Mouse (Mus musculus): Measurements from ENCODE around the gene Vps13d. TPM values are rescaled to one million over a fixed set of nuclear protein-coding genes. Genes with fewer than 3 reads are reported as not detected.

The Vps13d gene
- polyA plus RNA-seq, 1 experiment from 2014 or later: 14.7 TPM

- H3K4me1 ChIP-seq (replicated peaks; ENCODE audit: insufficient read depth, low read length): no peaks in the 10 kb centered on the region
- no peaks in the 10 kb centered on the region for H3K9me3 ChIP-seq (replicated peaks; ENCODE audit: low read length)
- no peak for ATAC-seq (replicated peaks; ENCODE audit: low FRiP score, low read depth)
- no peaks in the 10 kb centered on the region for H3K27me3 ChIP-seq (ENCODE audit: insufficient read depth, low read length)
- H3K27ac ChIP-seq: no peak overlapping the region
- no peaks in the 10 kb centered on the region for H3K36me3 ChIP-seq (ENCODE audit: insufficient read depth, low read length)
- no peak overlapping the region for H3K4me3 ChIP-seq (replicated peaks; ENCODE audit: low read depth, low read length)
- TF ChIP-seq CTCF (IDR thresholded peaks at IDR 0.05; ENCODE audit: low read depth): no peak
- no peak for DNase-seq (ENCODE audit: low spot score)
- 54% methylated on average over 3 of the region's 3 CpGs for WGBS
- H3K9ac ChIP-seq (ENCODE audit: low read depth, low read length): no peak overlapping the region
- H3K4me2 ChIP-seq (ENCODE audit: low read length): no peak overlapping the region
Measured at GRCm38 (mm10) chr4:145233487-145234228, 38.9 kb upstream of the Vps13d start.

DNA sequence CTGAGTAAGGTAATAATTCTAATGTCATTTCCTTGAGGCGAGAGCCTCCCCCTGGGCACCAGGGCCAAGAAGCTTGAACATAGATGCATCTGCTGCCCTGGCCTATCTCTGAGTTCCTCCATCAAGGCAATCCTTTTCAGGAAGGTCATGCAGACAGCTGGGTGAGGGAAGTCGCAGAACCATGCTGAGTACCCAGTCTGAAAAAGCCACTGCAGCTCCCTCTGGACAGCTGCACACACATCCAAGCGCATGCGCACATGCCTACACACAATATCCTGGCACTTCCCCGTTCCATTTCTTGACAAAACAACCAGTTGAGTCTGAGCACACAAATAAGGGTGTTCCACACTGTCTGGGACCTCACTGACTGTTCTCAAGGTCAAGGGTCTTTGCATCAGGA lies 36.9 kb upstream of the Vps13d start:
- no peak for ATAC-seq (replicated peaks; ENCODE audit: low FRiP score, low read depth)
- 88% methylated on average over 5 of the region's 5 CpGs for WGBS
- Histone ChIP-seq H3K36me3 (ENCODE audit: insufficient read depth, low read length) (no peaks in the 10 kb centered on the region), H3K9ac (ENCODE audit: low read depth, low read length) (no peak overlapping the region), H3K27ac (no peak overlapping the region), H3K4me3 (replicated peaks; ENCODE audit: low read depth, low read length) (no peak overlapping the region), H3K9me3 (replicated peaks; ENCODE audit: low read length) (no peaks in the 10 kb centered on the region), H3K27me3 (ENCODE audit: insufficient read depth, low read length) (no peaks in the 10 kb centered on the region), H3K4me2 (ENCODE audit: low read length) (no peak overlapping the region), H3K4me1 (replicated peaks; ENCODE audit: insufficient read depth, low read length) (no peaks in the 10 kb centered on the region)
- DNase-seq (ENCODE audit: low spot score): no peak
- no peak for TF ChIP-seq CTCF (IDR thresholded peaks at IDR 0.05; ENCODE audit: low read depth)

DNA sequence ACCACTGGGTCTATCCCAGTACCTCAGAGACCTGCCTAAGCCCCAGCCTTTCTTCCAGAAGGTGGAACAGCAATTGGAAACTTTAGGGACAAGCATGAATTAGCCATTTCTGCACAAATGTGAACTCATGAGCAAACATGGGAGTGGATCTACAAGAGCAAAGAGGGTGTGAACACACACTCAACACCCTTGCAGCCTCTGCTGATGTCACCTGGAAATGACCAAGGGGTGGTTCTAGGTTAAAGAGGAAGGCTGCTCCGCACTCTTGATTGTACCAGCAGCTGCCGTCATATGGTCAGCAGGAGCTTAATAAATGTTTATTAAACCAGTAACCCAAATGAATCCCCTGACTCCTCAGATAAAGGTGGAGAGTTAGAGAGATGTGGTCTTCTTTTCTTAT lies 35.8 kb upstream of the Vps13d start:
- Histone ChIP-seq H3K27ac (no peak overlapping the region), H3K27me3 (ENCODE audit: insufficient read depth, low read length) (no peaks in the 10 kb centered on the region), H3K4me1 (replicated peaks; ENCODE audit: insufficient read depth, low read length) (no peaks in the 10 kb centered on the region), H3K4me2 (ENCODE audit: low read length) (no peak overlapping the region), H3K9me3 (replicated peaks; ENCODE audit: low read length) (no peaks in the 10 kb centered on the region), H3K36me3 (ENCODE audit: insufficient read depth, low read length) (no peaks in the 10 kb centered on the region), H3K9ac (ENCODE audit: low read depth, low read length) (no peak overlapping the region), H3K4me3 (replicated peaks; ENCODE audit: low read depth, low read length) (no peak overlapping the region)
- DNase-seq (ENCODE audit: low spot score) (no peak), ATAC-seq (replicated peaks; ENCODE audit: low FRiP score, low read depth) (no peak)
- WGBS: 91% methylated on average over 2 of the region's 2 CpGs
- TF ChIP-seq CTCF (IDR thresholded peaks at IDR 0.05; ENCODE audit: low read depth): no peak

DNA sequence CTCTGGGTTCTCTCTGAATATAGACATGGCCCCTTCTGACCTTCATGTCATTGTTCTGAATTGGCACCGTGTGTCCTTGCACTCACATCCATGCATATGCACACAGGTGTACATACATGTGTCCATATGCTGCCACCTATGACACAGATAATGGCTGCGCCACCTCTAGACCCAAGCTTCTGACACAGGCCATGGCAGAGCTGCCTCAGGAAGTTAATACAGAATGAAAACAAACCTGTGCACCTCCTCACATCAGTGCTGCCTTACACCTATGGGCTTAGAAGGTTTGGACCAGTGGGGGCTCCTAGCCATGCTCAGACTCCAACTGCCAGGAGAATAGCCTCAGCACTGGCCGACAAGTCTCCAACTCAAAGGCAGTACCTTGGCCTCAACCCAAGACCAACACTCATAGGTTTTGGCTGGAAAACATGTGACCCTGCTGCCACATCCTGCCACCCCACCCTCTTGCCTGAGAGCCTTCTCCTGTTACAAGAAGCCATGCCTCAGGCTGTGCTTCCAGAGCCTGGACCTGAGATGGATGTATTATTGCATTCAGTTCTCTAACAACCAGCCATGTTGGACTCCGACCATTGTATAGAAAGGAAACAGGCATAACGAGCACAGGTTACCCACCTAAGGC lies 34.8 kb upstream of the Vps13d start:
- 88% methylated on average over 5 of the region's 5 CpGs for WGBS

GRCm38 (mm10) chr4:145229051-145229450 lies 34.2 kb upstream of the Vps13d start:
- no peak for TF ChIP-seq CTCF (IDR thresholded peaks at IDR 0.05; ENCODE audit: low read depth)
- ATAC-seq (replicated peaks; ENCODE audit: low FRiP score, low read depth): no peak

More for the DNA sequence above, 34.8 kb upstream of the Vps13d start:
- no peaks in the 10 kb centered on the region for H3K4me1 ChIP-seq (replicated peaks; ENCODE audit: insufficient read depth, low read length)
- no peak overlapping the region for H3K4me2 ChIP-seq (ENCODE audit: low read length)
- H3K36me3 ChIP-seq (ENCODE audit: insufficient read depth, low read length): no peaks in the 10 kb centered on the region
- no peaks in the 10 kb centered on the region for H3K27me3 ChIP-seq (ENCODE audit: insufficient read depth, low read length)
- ATAC-seq (replicated peaks; ENCODE audit: low FRiP score, low read depth) (0 out of 2 replicates have a peak, but pooled peaks have one; percentile 29), DNase-seq (ENCODE audit: low spot score) (no peak)
- no peak overlapping the region for H3K9ac ChIP-seq (ENCODE audit: low read depth, low read length)
- no peak overlapping the region for H3K4me3 ChIP-seq (replicated peaks; ENCODE audit: low read depth, low read length)
- no peak overlapping the region for H3K27ac ChIP-seq
- TF ChIP-seq CTCF (IDR thresholded peaks at IDR 0.05; ENCODE audit: low read depth): no peak
- H3K9me3 ChIP-seq (replicated peaks; ENCODE audit: low read length): no peaks in the 10 kb centered on the region

DNA sequence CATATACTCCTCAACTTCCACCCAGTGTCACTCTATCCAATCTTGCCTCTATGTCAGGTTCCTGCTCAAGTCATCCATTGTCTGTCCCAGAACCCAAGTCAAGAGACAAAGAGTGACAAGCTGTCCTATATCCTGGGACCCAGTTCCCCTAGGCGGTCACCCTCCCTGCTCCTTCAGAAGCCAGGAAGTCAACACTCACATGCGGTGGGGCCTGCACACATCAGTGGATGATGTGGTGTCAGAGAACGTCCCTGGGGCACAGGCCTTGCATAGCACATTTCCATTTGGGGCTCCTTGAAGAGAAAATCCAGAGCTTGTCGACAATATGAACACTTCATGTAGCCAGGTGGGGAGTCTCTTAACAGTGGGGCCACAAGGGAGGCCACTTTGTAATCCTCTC lies 29.8 kb upstream of the Vps13d start:
- Histone ChIP-seq H3K4me1 (replicated peaks; ENCODE audit: insufficient read depth, low read length) (no peaks in the 10 kb centered on the region), H3K9me3 (replicated peaks; ENCODE audit: low read length) (no peaks in the 10 kb centered on the region), H3K27ac (no peak overlapping the region), H3K27me3 (ENCODE audit: insufficient read depth, low read length) (no peaks in the 10 kb centered on the region), H3K9ac (ENCODE audit: low read depth, low read length) (no peak overlapping the region), H3K36me3 (ENCODE audit: insufficient read depth, low read length) (no peaks in the 10 kb centered on the region), H3K4me2 (ENCODE audit: low read length) (no peak overlapping the region), H3K4me3 (replicated peaks; ENCODE audit: low read depth, low read length) (no peak overlapping the region)
- 86% methylated on average over 4 of the region's 4 CpGs for WGBS
- DNase-seq (ENCODE audit: low spot score): no peak
- no peak for ATAC-seq (replicated peaks; ENCODE audit: low FRiP score, low read depth)
- TF ChIP-seq CTCF (IDR thresholded peaks at IDR 0.05; ENCODE audit: low read depth): no peak

More at GRCm38 (mm10) chr4:145229051-145229450, 34.2 kb upstream of the Vps13d start:
- Histone ChIP-seq H3K27ac (no peak overlapping the region), H3K36me3 (ENCODE audit: insufficient read depth, low read length) (no peaks in the 10 kb centered on the region), H3K9ac (ENCODE audit: low read depth, low read length) (no peak overlapping the region), H3K27me3 (ENCODE audit: insufficient read depth, low read length) (no peaks in the 10 kb centered on the region), H3K4me2 (ENCODE audit: low read length) (no peak overlapping the region), H3K9me3 (replicated peaks; ENCODE audit: low read length) (no peaks in the 10 kb centered on the region), H3K4me3 (replicated peaks; ENCODE audit: low read depth, low read length) (no peak overlapping the region), H3K4me1 (replicated peaks; ENCODE audit: insufficient read depth, low read length) (no peaks in the 10 kb centered on the region)
- 93% methylated on average over 6 of the region's 6 CpGs for WGBS
- no peak for DNase-seq (ENCODE audit: low spot score)

Data from kidney, postnatal 0 days (tissue).